Comparison of ENCODE assay signal across 20 mouse cellular contexts in genomic region chr9:84296456-84296855, GRCm38 (mm10).
DNase-seq lines count a peak whose midpoint lies in the region; ATAC-seq and TF ChIP-seq lines count a peak whose summit lies in the region.
"Had no signal": no experiment of that assay in that cellular context is flagged by ENCODE, and none has a peak within 500 bp of the region (broad histone marks: within the 10 kb centered on the region; RNA-seq: fewer than 3 reads in every experiment).

No protein-coding gene starts in this region.

- H3K4me2 ChIP-seq in forebrain, embryonic 12.5 days, result no peak overlapping the region
- no peak overlapping the region for H3K4me2 ChIP-seq in midbrain, embryonic 11.5 days
- H3K4me2 ChIP-seq in midbrain, embryonic 14.5 days (ENCODE audit: low read length), result no peak overlapping the region
- peak overlapping the region; percentile 32 for H3K4me2 ChIP-seq in myocyte (ENCODE audit: low read depth)
- H3K4me2 ChIP-seq in forebrain, postnatal 0 days (ENCODE audit: low read depth), result no peak overlapping the region
- H3K4me2 ChIP-seq: embryonic facial prominence, embryonic 13.5 days; forebrain, embryonic 15.5 days; heart, embryonic 13.5 days; hindbrain, embryonic 14.5 days had no signal

- H3K36me3 ChIP-seq in forebrain, embryonic 10.5 days (replicated peaks), result no peaks in the 10 kb centered on the region
- H3K36me3 ChIP-seq in forebrain, embryonic 12.5 days (replicated peaks), result no peaks in the 10 kb centered on the region
- no peaks in the 10 kb centered on the region for H3K36me3 ChIP-seq in midbrain, embryonic 11.5 days (ENCODE audit: control insufficient read depth, insufficient read depth, low read length)
- H3K36me3 ChIP-seq in midbrain, embryonic 14.5 days (ENCODE audit: control insufficient read depth, insufficient read depth, low read length), result no peaks in the 10 kb centered on the region
- no peaks in the 10 kb centered on the region for H3K36me3 ChIP-seq in myocyte (ENCODE audit: control insufficient read depth, insufficient read depth)
- no peaks in the 10 kb centered on the region for H3K36me3 ChIP-seq in forebrain, postnatal 0 days (ENCODE audit: insufficient read depth)
- H3K36me3 ChIP-seq: embryonic facial prominence, embryonic 13.5 days; forebrain, embryonic 15.5 days; heart, embryonic 13.5 days had no signal

- no peak for TF ChIP-seq POLR2A in myocyte (IDR thresholded peaks at IDR 0.05; ENCODE audit: insufficient read length, low read depth)

- peak overlapping the region; percentile 60 for H3K27ac ChIP-seq in forebrain, embryonic 10.5 days
- H3K27ac ChIP-seq in forebrain, embryonic 12.5 days, result no peak overlapping the region
- no peak overlapping the region for H3K27ac ChIP-seq in midbrain, embryonic 11.5 days (ENCODE audit: low read depth, low read length)
- H3K27ac ChIP-seq in midbrain, embryonic 14.5 days (replicated peaks; ENCODE audit: low read depth, low read length), result no peak overlapping the region
- H3K27ac ChIP-seq in forebrain, postnatal 0 days (ENCODE audit: low read depth, low read length), result no peak overlapping the region
- H3K27ac ChIP-seq: embryonic facial prominence, embryonic 13.5 days; forebrain, embryonic 15.5 days; heart, embryonic 13.5 days; hindbrain, embryonic 14.5 days had no signal

- H3K9ac ChIP-seq in forebrain, embryonic 12.5 days, result no peak overlapping the region
- no peak overlapping the region for H3K9ac ChIP-seq in midbrain, embryonic 11.5 days (ENCODE audit: low read length)
- H3K9ac ChIP-seq in midbrain, embryonic 14.5 days (replicated peaks; ENCODE audit: low read length), result no peak overlapping the region
- H3K9ac ChIP-seq in forebrain, postnatal 0 days, result no peak overlapping the region
- H3K9ac ChIP-seq: embryonic facial prominence, embryonic 13.5 days; forebrain, embryonic 15.5 days; heart, embryonic 13.5 days; hindbrain, embryonic 14.5 days had no signal

- no peak for DNase-seq in forebrain, embryonic 10.5 days (ENCODE audit: extremely low spot score, low spot score)
- peak; percentile 82 for DNase-seq in midbrain, embryonic 11.5 days (ENCODE audit: low spot score, missing footprints)
- no peak for DNase-seq in midbrain, embryonic 14.5 days
- peak; percentile 50 for DNase-seq in Muller cell, postnatal 12 days (ENCODE audit: inconsistent ontology term)
- no peak for DNase-seq in forebrain, postnatal 0 days
- no peak for DNase-seq in cerebellum, adult 8-10 months
- DNase-seq: cerebellum, adult 11 months; cerebellum, adult 9-10 months; cerebellum, postnatal 25 days; gastrocnemius, postnatal 14 days; heart, postnatal 36 days; kidney, adult 8-10 months had no signal

- no peak for ATAC-seq in forebrain, embryonic 12.5 days (ENCODE audit: low FRiP score)
- no peak for ATAC-seq in midbrain, embryonic 11.5 days (ENCODE audit: low FRiP score)
- ATAC-seq in midbrain, embryonic 14.5 days (ENCODE audit: low FRiP score, low TSS enrichment), result no peak
- no peak for ATAC-seq in forebrain, postnatal 0 days
- ATAC-seq: forebrain, embryonic 15.5 days; intestine, embryonic 16.5 days had no signal

- H3K9me3 ChIP-seq in forebrain, embryonic 10.5 days, result no peaks in the 10 kb centered on the region
- no peaks in the 10 kb centered on the region for H3K9me3 ChIP-seq in forebrain, embryonic 12.5 days
- no peaks in the 10 kb centered on the region for H3K9me3 ChIP-seq in midbrain, embryonic 11.5 days (ENCODE audit: control insufficient read depth, low read length)
- H3K9me3 ChIP-seq in midbrain, embryonic 14.5 days (ENCODE audit: control insufficient read depth, low read length), result no peaks in the 10 kb centered on the region
- no peaks in the 10 kb centered on the region for H3K9me3 ChIP-seq in forebrain, postnatal 0 days (ENCODE audit: low read length)
- H3K9me3 ChIP-seq: embryonic facial prominence, embryonic 13.5 days; forebrain, embryonic 15.5 days; heart, embryonic 13.5 days had no signal

- H3ac ChIP-seq in myocyte (ENCODE audit: control insufficient read depth, insufficient read length), result no peak overlapping the region

- H3K27me3 ChIP-seq in forebrain, embryonic 10.5 days (ENCODE audit: poor library complexity, severe bottlenecking), result no peaks in the 10 kb centered on the region
- no peaks in the 10 kb centered on the region for H3K27me3 ChIP-seq in forebrain, embryonic 12.5 days
- H3K27me3 ChIP-seq in midbrain, embryonic 11.5 days (ENCODE audit: control insufficient read depth, insufficient read depth, low read length), result no peaks in the 10 kb centered on the region
- H3K27me3 ChIP-seq in midbrain, embryonic 14.5 days (ENCODE audit: control insufficient read depth, insufficient read depth, low read length), result no peaks in the 10 kb centered on the region
- no peaks in the 10 kb centered on the region for H3K27me3 ChIP-seq in myocyte (ENCODE audit: control insufficient read depth, insufficient read depth, insufficient read length)
- H3K27me3 ChIP-seq in forebrain, postnatal 0 days (ENCODE audit: insufficient read depth, low read length), result no peaks in the 10 kb centered on the region
- H3K27me3 ChIP-seq: CH12.LX; embryonic facial prominence, embryonic 13.5 days; forebrain, embryonic 15.5 days; heart, embryonic 13.5 days had no signal

- TF ChIP-seq CTCF in forebrain, postnatal 0 days (IDR thresholded peaks at IDR 0.05; ENCODE audit: low read depth), result no peak

- H3K79me2 ChIP-seq in myocyte (ENCODE audit: control insufficient read depth, insufficient read depth), result no peaks in the 10 kb centered on the region

- 90% methylated on average over 3 of the region's 3 CpGs for WGBS in forebrain, embryonic 10.5 days
- 84% methylated on average over 3 of the region's 3 CpGs for whole genome bisulfite sequencing in forebrain, embryonic 12.5 days
- 76% methylated on average over 3 of the region's 3 CpGs for WGBS in midbrain, embryonic 11.5 days
- WGBS in midbrain, embryonic 14.5 days, result 84% methylated on average over 3 of the region's 3 CpGs
- WGBS in forebrain, postnatal 0 days, result 85% methylated on average over 3 of the region's 3 CpGs

- H3K4me3 ChIP-seq in forebrain, embryonic 10.5 days, result no peak overlapping the region
- H3K4me3 ChIP-seq in forebrain, embryonic 12.5 days (replicated peaks), result no peak overlapping the region
- H3K4me3 ChIP-seq in midbrain, embryonic 11.5 days (ENCODE audit: low read depth, low read length), result no peak overlapping the region
- no peak overlapping the region for H3K4me3 ChIP-seq in midbrain, embryonic 14.5 days (replicated peaks; ENCODE audit: low read depth, low read length)
- H3K4me3 ChIP-seq in myocyte, result no peak overlapping the region
- no peak overlapping the region for H3K4me3 ChIP-seq in forebrain, postnatal 0 days (ENCODE audit: low read depth, low read length)
- H3K4me3 ChIP-seq: embryonic facial prominence, embryonic 13.5 days; forebrain, embryonic 15.5 days; heart, embryonic 13.5 days had no signal

- H3K4me1 ChIP-seq in forebrain, embryonic 10.5 days, result peaks cover 10% of the 10 kb centered on the region
- peaks cover 5% of the 10 kb centered on the region; the same call in 1 of the 2 replicates for H3K4me1 ChIP-seq in forebrain, embryonic 12.5 days
- H3K4me1 ChIP-seq in midbrain, embryonic 11.5 days (ENCODE audit: control insufficient read depth, insufficient read depth, low read length), result no peaks in the 10 kb centered on the region
- H3K4me1 ChIP-seq in midbrain, embryonic 14.5 days (ENCODE audit: control insufficient read depth, insufficient read depth, low read length), result no peaks in the 10 kb centered on the region
- no peaks in the 10 kb centered on the region for H3K4me1 ChIP-seq in forebrain, postnatal 0 days (ENCODE audit: insufficient read depth)
- H3K4me1 ChIP-seq: embryonic facial prominence, embryonic 13.5 days; forebrain, embryonic 15.5 days; heart, embryonic 13.5 days had no signal

TF ChIP-seq in myocyte, 11 proteins besides CTCF, POLR2A, EP300 and RAD21:
- TF ChIP-seq REST (IDR thresholded peaks at IDR 0.05; ENCODE audit: insufficient read depth, insufficient read length) (no peak), USF1 (IDR thresholded peaks at IDR 0.05; ENCODE audit: low read depth) (peak; percentile 42)

Comparison
In these comparisons a context has a peak if more than half of its experiments do, and no peak if none do; other contexts are left out.
1. DNase-seq: peak in midbrain, embryonic 11.5 days (single experiment) and Muller cell, postnatal 12 days (single experiment); none in forebrain, embryonic 10.5 days (single experiment), midbrain, embryonic 14.5 days (single experiment), forebrain, postnatal 0 days (single experiment) and cerebellum, adult 8-10 months (single experiment).